Mouse (Mus musculus) cerebellum, adult 11-12 months (tissue): ENCODE measurements around the gene Egfem1.

ENCODE experiments used
- DNase-seq: peaks from one replicate; pipeline ENCODE4 v3.0.0; 2022

The Egfem1 gene

DNA sequence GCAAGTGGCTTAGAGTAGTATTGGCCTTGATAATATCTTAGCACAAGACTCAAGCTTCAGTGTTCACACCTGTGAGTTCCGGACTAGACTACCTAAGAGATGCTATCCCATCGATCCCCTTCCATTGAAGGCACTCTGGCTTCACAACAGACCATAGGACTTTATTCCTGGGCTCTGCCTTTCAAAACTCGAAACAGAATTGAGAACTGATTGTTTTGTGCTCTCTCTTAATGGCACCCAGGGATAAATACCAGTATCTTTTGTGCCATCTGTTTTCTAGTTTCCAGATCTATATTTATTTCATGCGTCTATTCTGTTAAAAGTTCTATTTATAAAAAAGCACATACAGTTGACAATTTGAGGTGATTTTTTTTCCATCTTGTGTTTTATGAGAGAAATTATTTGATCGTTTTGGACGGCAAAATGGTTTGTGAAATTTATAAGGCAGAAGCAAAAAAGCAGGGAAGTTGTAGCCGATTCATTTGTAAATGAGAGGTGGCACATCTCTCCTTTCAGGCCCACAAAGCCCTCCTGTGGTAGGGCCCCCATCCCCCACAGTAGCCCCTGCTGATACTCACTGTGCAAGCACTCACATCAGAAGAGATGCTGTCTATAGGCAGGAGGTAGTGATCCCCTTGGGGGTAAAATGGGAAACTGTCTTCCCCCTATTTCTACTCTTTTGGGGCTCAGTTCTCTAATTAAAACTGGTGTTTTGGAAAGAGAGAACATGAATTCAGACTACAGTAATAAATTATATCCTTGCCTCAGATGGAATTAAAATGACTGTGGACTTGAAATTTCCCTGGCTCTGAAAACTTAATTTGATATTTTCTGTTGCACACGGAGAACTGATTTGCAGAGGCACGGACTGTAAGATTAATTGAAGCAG lies 53.6 kb downstream of the Egfem1 start:
- DNase-seq = no peak

DNA sequence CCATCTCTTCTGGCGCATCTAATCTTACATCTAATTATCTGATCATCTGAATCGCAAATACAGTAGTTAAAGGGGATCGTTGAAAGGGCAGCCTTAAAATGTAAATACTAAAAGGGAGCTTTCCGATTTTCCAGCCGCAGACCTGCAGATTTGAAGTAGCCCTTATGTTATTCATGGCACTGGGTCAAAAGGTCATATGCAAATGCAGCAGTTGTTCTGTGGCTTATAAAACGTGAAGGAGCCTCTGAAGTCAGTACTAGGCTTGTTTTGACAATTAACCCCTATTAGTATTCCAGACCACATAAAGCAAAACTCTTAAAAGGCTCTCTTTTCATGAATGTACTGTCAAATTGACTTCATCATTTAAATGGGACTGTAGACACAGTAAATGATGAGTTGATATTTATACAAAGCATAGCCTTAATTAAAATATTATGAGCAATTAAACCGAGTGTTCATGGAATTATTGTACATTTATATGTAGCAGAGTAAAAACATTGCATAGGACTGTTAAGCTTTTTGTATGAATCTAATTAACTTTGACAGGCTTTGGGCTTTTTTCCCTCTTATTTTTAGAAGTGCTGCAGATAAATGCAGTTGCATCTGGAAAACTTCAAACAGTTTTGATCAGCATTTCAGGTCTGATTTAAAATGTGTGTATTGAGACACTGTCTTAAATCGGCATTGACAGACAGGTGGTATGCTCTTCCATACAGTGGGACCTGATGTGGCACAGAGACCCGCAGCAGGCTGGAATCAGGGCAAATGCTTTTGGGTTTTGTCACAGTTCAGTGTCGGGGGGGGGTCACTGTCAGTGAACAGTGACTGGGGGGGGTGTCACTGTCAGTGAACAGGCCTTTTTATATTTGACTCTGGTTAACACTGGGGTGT lies 54.5 kb downstream of the Egfem1 start:
- DNase-seq = no peak

DNA sequence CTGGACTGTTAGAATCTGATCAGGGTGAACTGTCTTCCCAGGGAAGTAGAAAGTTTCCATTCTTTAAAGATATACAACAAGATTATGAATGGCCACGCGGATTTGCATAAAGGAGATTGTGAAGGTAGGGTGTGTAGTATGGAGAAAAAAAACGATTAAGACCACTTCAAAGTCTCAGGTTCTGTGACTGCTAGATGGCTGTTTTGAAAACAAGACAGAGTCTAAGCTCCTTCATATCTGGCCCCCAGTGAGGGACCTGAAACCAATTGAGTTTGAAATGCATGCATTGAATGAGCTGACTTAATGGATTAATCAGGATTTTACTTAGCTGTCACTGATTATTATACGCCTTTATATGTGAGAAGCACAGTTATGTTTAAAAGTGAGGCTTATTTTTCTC lies 86.6 kb downstream of the Egfem1 start:
- no peak for DNase-seq

DNA sequence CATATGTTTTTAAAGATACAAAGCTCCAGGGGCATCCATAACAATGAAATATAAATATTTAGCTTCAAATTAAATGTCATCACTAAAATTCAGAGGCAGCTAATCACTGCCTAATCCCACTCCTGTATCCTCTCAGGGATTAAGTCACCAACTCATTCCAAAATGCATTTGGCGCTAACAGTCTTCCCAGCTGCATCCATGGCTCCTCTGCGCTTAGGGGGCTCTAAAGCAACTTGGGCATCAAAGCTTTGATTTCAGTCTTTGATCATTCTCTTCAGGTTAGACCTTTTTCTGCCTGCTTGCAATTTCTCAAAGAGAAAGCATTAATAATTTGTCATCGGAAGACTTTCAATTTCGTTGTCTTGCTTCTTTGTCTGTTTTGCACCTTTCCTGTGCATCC lies 87.2 kb downstream of the Egfem1 start:
- DNase-seq = no peak

DNA sequence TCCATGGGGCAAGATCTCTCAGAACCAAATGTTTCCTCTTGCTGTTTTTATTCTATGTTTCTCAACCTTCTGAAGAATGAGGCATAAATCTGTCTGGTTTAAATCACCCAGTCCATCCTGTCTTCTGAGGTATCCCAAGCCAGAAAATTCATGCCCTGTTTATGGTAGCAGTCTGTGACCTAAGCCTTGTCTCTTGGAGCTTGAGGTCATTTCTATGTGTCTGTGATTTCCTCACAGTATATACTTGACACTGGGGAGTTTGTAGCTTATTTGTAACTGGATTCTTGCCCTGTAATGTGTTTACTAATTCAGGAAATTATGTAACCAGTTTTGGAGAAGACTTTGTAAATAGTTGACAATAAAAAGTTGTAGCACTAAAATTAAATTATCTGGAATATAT lies 95.2 kb downstream of the Egfem1 start:
- DNase-seq = no peak

DNA sequence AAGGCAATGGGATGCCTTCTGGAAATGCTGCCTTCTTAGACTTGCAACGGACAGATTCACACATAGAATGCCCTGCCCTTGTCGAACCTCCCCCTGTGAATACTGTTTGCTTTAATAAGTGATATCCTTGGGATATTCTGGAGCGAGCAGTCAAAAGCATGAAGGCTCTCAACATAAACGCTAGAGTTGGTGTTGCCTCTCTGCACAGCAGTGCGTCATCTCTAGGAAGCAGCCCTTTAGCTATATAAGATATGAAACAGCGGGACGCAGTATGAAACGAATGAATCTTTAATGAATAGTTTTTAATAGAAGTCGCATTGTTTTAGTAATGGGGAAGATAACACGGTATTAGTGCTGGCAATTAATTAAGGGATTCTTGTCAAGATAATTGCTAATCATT lies 101.2 kb downstream of the Egfem1 start:
- no peak for DNase-seq

DNA sequence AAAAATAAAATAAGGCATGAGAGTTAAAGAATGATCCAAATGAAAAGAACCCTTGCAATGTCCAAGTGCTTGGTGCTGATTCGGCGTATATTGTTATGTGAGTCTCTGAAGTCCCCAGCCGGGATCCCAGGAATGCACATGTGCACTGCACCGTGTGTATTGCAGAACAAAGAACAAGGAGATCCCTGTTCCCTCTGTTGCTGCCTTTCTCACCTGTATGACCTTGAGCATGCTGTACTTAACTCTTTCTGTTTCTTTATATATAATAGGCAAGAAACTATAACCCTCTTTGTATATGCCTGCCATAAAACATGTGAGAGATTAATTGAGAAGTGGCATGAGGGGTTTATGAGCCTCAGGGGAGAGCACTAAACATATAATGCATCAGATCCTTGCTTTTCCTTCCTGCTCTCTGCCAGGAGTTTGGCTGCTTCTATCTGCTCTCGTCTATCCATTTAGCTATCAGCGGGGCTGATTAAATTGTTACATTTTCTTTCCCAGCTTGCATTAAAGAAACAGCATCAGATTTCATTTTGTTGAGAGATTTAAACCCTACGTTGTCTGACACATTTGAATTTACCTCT lies 101.9 kb downstream of the Egfem1 start:
- no peak for DNase-seq

DNA sequence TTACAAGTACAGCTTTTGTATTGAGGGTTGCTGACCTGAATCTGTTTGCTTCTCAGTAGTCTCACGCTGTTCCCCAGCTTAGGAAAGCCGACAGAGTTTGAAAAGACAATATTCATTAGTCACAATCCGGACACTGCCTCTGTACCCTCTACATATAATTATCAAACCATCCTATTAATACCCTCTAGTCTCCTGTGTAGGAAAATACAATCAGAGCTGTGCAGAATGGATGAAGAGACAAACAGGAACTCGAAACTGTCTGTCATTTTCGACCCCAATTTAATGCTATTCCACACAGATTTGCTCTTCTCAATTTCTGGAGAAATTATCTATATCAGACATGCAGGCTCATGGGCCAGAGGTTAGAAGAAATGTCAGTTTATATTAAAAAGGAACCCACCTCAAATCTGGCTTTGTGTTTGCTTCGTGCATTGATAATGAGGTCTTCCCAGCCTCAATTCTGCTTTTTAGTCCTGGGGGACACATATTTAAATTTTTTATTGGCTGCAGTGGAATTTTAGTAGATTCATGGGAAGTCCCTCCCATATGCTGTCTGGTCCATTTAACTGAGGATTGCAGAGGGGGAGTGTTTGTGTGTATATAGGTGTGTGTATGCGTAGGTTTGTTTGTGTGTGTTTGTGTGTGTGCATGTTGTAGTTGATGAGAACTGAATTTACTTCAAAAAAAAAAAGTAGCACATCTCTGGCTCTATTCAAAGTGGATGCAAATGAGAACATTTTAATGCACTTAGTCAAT lies 102.8 kb downstream of the Egfem1 start:
- no peak for DNase-seq

DNA sequence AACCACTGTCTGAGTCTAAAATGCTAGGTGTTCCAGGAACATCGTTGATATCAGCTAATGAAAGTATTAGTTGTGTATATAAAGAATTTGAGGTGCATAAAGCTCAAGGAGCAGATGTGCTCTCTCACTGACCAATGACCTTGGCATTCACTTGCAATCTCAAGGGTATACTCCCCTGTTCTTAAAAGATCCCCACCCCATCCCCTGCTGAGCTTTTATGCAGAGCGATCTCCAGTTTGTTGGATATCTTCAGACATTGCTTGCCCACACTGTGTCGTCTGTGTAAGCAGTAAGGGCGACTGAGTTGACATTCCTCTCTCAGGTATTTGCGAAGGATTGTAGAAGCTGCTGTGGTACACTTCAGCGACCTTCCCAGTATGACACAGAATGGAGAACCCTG lies 108.4 kb downstream of the Egfem1 start:
- no peak for DNase-seq

DNA sequence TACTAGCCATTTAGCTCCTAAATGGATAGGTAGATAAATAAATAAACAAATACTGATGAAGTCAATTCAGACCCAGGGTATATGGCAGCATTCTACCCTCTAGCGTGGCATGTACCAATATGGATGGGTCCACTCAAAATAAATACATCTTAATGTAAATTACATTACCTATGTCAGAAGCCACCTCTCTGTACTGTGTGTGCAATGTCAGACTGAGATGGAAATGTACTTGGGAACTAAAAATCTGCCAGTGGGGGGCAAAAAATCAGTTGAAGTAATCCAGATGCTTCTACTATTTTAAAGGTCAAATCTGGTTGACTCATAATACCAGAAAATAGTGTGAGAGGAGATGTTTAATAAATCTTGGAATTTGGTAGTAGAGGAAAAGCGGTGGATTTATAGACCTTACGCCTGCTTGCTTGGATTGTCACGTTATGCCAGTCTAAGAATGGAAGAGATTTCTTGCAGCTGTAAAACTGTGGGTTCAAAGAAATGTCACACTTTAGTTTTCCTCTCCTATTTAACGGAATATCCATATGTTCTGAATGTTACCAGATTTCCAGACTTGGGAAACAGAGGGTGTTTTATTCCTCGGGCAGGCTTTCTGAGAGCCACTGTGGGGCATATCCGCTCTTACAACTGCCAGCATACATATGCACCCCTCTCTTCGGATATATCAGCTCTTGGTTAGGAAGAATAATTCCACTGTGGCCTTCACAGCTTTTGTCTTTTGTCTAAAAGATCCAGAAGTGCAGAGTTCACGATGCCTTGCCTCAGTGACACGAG lies 116.1 kb downstream of the Egfem1 start:
- DNase-seq = no peak

DNA sequence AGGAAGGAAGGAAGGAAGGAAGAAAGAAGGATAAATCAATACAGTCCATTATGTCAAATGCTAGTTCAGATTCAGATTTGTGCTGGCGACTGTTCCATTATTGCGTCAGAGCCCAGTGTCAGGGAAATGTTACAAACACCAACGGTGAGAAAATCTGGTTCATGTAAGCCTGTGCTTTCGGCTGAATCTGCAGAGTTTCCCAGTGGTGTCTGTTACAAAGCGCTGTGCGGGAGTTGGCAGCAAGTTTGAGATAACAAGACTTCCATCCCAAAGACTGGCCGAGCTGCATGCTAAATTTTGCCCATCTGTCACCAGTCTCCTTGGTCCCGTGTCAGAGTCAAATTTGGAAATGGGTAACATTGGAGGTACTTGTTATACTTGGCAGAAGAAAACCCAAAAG lies 118.8 kb downstream of the Egfem1 start:
- DNase-seq = no peak

DNA sequence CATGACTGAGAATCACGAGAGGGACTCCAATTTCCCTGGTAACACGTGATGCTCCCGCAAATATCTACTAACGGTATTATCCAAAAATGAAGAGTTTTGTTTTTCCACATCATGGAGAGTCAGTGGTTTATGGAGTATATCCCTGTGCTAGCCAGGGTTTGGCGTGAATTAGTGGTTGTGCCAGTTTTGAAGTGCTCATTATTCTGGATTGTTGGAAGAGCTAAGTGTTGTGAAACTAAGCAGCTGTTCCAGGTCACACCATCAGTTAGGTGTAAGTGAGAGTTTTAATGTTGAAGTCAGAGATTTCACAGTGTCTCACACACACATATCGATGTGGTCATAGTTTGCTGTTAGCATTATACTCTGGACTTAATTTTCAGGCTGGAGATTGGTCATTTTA lies 120.7 kb downstream of the Egfem1 start:
- DNase-seq = no peak

DNA sequence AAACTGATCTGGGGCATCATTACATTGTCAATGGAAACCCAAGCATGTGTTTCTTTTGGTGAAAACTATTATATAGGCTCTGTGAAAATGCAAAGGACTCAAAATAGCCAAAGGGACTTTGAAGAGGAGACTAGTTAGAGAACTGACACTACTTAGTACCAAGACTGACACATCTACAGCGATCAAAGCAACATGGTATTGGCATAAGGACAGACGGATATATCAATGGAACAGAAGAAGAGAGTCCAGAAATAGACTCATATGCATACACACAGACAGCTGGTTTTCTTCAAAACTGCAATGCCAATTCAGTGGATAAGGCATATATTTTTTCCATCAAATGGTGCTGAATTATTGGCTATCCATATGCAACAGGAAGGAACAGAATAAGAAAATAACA lies 140.6 kb downstream of the Egfem1 start:
- DNase-seq = no peak

DNA sequence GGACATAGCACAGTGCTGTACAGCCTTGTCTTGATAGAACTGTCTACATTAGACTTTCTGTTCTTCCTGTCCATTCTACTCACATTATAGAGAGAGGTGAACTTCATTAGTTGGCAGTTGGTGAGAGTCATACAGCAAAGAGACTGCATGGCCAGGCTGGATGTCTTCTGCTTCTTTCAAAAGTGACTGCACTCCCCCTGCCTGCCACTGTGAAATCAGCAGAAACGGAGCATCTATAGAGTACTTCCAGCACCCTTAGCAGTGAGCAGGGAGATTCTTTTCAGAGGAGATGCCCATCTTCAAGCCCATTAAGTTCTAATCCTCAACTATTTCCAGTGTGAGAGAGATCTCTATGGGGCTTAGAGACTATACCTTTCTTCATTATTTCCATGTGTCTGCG lies 147.9 kb downstream of the Egfem1 start:
- no peak for DNase-seq

DNA sequence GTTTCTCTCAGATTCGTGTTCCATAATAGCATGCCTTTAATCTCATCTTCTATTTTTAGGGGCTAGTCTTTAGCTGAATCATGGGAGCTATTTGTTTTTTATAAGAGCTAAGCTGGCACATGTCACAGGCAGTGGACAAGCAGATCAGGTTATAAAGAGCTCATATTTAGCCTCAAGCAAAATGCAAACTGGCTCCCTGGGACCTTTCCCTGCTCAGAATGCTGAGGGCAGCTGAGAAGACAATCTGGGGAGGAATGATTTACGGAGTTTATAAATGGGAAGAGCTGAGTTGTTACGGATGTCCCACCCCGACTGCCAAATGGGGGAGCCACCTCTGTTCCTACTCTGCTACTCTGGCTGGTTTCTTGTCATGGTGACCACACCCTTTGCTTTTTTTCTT lies 153.7 kb downstream of the Egfem1 start:
- no peak for DNase-seq

DNA sequence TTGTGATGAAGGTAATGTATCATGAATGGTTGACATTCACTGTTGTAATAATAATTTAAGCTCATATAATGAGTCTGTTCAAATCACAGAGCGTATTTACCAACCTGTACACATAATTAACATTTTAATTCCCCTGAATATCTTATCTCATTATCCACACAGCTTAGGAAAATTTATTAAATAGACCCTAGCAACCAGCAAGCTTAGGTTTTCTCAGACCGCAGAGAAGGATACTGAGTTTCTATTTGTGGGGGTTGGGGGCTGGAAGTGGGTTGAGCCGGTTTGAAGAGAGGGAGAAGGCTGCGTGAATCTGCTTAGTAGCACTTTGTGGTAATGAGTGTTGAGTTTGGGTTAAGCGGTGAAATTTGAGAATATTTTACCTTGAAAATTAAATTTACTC lies 154.7 kb downstream of the Egfem1 start:
- no peak for DNase-seq

DNA sequence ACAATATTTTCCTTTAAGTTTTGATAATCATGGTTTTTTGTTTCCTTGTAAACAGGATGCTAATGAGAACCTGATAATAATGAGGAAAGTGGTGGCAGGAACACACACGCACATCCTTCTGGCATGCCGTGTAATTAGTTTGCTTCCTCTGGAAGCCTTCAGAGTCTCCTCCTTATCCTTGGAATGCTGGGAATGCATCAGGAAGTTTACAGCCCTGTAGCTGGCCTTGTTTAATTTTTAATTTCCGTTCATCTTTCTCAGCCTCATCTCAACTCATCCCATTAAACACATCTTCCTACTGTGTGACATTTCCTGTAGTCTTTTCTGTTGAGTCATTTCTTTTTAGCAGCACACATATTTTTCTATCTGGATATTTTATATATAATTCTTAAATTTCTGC lies 161.8 kb downstream of the Egfem1 start:
- DNase-seq = no peak

DNA sequence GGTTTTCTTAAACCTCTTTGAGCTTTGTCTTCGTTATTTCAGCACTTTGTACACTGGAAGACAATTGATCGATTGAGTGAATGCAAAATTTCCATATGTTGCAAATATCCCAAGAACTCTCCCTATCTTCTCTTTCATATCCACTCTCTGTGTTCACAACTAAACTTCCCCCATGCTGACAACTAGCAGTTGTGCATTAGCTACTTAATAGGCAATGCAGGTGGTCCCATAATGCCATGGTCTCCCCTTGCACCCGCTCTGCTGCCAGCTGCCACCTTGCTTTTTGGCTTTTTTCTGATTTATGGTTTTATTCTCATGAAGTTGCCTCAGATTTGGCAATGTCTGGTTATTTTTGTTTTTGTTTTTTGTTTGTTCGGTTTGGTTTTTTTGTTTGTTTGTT lies 209.8 kb downstream of the Egfem1 start:
- DNase-seq = no peak

DNA sequence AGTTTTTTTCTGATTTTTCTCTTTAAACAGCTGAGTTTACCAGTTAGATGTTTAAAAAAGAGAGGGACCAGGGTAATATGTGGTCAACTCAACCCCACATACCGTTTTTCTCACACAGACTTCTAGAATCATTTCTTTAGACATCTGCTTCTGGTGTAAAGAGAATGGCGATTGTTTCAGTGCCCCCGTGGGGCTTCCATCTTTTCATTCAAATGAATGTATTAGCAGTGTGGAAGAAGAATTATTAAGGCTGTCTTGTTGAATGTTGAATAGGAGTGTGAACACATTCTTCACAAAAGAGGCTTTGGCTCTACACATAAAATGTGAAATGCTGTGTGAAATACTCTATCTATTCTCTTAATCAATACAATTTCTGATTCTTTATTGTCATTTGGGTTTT lies 210.4 kb downstream of the Egfem1 start:
- DNase-seq = no peak

DNA sequence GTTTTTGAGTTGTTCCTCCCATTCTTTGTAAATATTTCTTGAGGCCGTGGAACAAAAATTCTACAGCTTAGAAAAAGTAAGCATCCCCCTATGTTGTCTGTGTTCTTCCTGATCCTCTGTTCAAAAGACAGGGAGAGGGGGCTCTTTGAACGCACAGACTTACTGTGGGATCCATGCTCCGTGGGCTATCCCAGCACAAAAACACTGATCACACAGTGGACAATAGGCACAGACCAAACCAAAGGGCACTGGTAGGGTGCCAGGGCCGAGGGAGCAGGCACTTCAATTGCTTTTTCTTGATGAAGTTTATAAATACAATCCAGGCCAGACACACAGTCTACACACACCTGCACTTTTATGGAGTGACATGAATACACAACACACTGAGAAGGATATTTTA lies 211.4 kb downstream of the Egfem1 start:
- DNase-seq = no peak

DNA sequence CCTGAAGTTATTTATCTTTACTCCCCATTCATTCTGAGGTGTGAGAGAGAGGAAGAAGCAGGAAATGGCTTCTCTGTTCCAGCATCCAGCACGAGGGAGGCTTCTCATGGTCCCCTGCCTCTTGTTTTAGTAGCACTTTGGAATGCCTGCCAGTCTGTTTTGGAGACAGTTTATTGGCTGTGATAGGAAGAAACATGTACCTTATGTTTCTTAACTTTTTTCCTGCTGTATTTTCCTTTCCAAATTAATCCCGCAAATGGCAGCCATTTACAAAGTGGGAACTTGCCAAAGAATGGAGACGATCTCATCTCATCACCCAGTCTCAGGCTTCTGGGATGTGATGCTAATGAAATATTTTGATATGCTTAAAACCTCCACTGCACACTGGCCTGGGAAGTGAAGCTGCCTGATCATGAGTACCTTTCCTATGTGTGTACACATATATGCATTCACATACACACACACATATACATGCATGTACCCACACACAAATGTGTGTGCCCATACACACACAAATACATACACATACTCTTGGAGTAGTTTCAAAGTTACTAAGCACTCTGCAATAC lies 260.5 kb downstream of the Egfem1 start:
- no peak for DNase-seq

DNA sequence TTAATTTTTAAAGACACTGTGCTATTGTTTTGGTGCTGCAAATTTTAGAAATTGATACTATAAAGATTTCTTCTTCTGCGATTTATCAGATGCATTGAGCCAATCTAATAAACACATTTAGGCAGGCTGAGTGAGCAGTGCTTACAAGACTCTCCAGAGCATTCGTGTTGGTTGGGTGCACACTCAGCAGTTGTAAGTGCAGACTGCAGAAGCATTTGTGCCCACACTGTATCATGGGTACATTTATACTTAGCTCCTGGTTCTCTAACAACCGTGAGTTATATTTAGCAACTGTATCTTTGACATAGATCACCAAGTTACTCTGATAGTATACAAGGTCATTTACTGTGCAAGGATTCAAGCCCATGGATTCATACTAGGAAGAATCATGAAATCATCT lies 264.0 kb downstream of the Egfem1 start:
- DNase-seq = no peak
